Mouse (Mus musculus): Measurements from ENCODE around the gene Cxcr5.
A peak's percentile ranks its signal among the peaks of the same experiment; 100 is the strongest.

Gene Cxcr5

GRCm38 (mm10) chr9:44532991-44533580 lies 28.6 kb downstream of the Cxcr5 start:
- DNase-seq = no peak

DNA sequence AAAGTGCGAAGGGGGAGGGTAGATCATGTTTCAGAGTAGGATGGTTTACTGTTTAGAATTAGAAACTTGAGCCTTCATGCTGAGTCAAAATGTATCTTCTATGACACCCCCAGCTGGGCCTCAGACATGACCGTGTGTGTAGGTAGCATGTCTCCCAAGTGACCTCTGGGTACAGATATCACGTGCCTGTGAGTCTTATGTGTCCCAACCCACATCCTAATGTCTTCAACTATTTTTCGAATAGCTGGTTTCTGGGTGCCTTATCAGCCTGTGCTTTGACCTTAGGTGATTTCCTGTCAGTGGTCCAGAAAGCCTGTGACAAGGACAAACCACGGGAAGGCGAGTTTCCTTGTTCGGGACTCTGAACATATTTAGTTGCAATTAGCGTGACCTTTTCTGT lies 33.3 kb downstream of the Cxcr5 start:
- no peak for DNase-seq

DNA sequence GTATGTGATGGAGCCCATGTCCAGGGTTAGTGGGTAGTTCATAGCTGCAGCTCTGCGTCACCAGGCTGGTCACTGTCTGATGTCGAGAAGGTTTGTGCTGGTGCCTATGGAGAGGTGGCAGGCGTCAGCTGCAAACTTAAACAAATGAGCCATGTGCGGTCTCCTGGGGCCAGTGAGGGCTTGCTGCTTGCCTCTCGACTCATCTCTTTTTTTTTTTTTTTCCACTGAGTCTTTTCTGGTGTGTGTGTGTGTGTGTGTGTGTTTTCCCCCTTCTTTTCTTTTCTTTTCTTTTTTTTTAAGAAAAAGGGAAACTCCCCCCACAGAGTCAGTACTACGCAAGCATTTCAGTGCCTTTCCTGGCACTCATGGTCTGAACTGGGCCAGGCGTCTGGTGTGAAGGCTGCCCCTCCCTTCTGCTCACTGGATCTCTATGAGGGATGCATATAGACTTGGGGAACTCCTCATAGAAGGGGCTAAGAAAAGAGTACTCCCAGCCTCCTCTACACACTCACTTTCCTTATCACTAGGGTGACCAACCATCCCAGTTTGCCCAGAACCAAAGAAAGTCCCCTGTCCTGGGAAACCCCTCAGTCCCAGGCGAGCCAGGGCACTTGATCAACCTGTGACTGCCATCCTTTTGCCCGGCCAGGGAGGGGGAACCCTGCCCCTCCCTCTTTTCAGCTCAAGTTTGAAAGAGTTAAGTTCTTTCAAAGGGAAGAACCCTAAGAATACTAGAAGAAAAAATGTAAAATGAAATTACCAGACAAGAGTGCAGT lies 35.2 kb downstream of the Cxcr5 start:
- DNase-seq = no peak

DNA sequence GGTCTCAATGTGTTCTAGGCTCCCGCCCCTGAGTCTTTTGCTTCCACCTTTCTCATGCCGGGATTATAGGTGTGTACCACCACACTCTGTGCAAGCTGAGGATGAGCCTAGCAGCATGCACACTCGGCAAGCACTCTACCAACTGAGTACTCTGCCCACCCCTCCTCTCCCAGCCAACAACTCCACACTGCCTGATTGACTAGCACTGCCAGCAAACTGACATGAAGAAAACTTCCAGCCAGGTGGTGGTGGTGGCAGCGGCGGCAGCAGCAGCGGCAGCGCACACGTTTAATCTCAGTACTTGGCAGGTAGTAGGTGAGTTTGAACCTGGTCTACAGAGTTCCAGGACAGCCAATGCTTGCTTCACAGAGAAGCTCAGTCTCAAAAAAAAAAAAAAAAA lies 36.1 kb downstream of the Cxcr5 start:
- DNase-seq = no peak

GRCm38 (mm10) chr9:44525001-44525400 lies 36.7 kb downstream of the Cxcr5 start:
- DNase-seq = no peak

DNA sequence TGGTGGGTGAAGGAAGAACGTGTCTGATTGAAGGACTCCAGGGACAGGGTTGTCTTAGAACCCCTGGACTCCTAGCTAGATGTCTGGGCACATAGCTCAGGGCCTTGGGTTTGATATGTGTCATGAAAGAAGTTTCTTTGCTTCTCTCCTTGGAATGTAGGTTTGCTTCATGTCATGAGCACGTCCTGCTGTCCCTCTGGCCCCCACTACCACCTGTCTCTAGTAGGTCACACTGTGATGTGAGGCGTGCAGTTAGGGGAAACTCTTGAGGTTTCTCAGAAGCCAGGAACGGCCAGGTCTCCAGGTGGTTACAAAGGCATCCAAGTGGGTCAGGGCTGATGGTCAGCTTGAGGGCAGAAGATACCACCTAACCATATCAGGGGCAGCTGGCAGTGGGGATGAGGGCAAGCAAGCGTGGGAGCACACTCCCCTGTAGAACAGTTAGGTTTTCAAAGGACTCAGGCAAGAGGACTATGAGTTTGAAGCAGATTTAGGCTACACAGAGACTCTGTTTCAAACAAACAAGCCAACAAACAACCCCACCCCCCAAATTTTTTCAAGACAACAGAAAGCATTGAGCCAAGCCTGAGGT lies 37.3 kb downstream of the Cxcr5 start:
- no peak for DNase-seq

GRCm38 (mm10) chr9:44523686-44524085 lies 38.0 kb downstream of the Cxcr5 start:
- DNase-seq = no peak

GRCm38 (mm10) chr9:44521927-44522326 lies 39.8 kb downstream of the Cxcr5 start:
- DNase-seq = no peak

DNA sequence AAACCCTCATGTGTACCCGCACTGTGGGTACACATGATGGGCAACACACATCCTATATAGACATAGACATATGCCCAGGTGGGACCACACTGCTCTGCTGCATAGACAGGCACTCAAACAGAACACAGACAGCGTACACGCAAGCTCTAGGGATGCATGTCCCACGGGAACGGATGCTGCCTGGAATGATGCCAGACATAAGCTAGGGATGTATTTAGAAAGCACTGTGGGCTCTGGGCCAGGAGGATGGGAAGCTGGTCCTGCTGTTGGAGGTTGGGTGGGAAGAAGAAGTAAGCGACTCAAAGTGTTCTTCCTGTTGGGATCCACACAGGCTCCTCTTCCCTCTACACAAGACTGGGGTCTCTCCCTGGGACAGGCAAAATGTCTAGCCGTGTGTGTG lies 43.6 kb downstream of the Cxcr5 start:
- no peak for DNase-seq

- no peak for DNase-seq
Measured at GRCm38 (mm10) chr9:44517368-44517767, 44.3 kb downstream of the Cxcr5 start.

DNA sequence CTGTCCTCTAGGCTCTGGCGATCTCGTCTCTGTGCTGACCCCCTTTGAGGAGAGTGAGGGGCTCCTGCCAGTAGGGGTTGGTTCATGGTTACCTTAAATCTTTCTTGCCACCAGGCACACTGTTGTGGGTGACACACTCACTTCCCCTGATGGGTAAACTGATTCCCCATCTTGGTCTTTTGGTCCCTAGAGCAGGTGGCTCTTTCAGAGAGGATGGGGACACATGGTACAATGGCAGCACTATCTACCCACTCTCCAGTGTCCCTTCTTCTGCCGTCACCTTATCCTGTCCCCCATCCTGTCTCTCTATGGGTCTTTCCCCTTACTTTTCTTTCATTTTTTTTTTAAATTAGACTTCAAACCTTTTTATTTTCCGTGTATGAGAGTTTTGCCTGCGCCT lies 45.8 kb downstream of the Cxcr5 start:
- DNase-seq = no peak

DNA sequence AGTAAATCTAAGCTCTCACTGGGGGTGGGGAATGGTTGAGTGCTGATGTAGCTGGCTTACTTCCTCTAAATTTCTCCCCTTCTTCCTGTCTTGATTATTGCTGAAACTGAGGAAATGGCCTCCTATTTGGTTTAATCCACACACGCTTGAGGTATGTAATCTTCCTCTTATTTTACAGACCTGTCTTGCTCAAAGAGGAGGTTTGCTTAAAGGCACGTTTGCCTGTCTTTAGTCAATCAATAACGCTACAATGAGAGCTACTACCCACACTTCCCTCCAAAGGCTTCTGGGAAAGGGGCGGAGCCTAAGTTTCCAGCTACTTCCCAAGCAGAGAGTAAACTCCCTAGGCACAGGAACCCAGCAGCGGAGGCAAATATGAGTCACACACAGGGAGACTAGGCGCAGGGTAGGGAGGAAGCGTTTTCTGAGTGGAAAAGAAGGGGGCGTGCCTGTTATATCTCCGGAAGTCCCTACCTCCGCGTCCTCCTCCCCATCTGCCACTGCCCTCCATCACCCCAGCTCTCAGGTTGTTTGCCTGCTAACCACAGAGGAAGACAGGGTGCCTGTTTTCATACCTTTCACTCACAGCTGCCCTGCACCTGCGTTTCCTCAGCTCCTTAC lies 46.4 kb downstream of the Cxcr5 start:
- no peak for DNase-seq

DNA sequence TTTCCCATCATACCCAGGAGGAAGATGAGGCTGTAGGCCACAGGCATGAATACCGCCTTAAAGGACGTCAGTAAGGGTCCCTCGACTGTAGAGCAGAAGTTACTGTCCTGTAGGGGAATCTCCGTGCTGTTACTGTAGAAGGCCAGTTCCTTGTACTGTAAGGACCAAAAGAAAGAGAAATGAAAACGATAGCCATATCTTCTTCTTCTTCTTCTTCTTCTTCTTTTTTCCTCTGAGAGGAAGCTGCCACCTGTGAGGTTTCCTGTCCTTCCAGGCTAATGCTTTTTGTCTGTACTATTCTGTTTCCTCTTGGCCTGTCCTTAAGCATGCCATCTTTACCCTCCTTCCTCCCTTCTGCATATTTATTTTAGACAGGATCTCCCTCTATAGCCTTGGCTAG lies 47.5 kb downstream of the Cxcr5 start:
- DNase-seq = no peak

GRCm38 (mm10) chr9:44513610-44514009 lies 48.1 kb downstream of the Cxcr5 start:
- DNase-seq = no peak

DNA sequence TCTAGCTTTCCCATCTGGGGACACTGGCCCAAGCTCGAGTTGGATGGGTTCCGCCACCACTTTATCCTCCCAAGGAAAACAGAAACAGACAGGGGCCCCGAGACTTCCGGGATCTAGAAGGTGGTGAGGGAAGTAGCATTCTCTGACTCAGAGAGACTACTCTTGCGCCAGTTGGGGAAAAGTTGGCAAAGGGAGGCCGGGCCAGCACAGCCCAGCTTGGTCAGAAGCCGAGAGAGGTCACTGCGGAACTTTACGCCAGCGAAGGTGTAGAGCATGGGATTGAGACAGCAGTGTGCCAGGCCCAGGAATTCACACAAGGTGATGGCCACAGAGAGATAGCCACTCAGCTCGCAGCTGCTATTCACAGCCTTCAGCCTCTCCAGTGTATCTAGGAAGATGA lies 48.6 kb downstream of the Cxcr5 start:
- no peak for DNase-seq

DNA sequence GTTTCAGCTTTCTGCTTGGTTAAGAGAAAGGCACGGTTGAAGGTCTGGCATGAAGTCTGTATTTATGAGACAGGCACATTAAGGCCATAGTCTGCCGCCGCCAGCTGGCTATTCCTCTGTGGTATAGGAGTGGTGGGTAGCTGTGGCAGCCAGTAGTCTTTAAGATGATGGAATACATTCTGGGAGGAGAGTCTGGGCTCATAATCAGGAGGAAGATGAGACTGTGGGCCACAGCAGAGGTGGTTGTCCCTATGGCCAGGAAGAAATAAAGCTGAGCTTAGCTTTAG lies 49.0 kb downstream of the Cxcr5 start:
- DNase-seq = no peak

DNA sequence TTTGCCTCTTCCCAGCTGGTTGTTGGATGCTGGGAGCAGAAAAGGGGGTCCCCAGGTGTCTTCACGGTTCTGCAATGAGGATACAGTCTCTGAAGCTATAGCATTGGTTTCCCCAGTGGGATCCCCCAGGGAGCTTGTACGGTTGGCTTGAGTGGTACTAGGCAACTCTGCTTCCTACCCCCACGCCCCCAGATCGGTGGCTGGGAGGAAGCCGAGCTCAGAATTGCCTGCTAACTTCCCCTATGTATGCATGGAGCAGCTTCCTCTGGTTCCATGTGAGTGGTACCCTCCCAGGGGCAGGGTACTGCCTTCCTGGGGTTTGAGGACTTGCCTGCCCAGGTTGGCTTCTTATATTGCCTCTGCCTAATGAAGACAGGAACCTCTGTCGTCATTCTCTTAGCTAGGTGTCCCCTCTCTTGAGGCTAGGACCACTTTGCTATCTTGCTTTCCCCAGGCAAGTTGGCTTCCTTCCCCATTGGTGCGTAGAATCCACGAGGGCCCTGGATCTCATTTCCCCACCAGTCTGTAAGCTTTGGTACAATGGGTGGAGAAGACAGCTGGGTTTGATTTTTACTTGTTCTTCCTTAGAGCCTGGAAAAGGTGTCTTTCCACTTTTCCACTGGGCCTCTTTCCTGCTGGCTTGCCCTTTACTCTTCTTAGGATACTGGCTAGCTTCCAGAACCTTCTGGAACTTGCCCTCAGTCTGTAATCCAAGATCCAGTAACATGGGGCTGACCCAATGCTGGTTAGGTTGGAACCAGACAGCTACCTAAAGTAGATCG lies 49.6 kb downstream of the Cxcr5 start:
- DNase-seq = no peak

GRCm38 (mm10) chr9:44510872-44511601 lies 50.6 kb downstream of the Cxcr5 start:
- DNase-seq = no peak

- DNase-seq = no peak
Measured at GRCm38 (mm10) chr9:44510355-44510871, 51.3 kb downstream of the Cxcr5 start.

DNA sequence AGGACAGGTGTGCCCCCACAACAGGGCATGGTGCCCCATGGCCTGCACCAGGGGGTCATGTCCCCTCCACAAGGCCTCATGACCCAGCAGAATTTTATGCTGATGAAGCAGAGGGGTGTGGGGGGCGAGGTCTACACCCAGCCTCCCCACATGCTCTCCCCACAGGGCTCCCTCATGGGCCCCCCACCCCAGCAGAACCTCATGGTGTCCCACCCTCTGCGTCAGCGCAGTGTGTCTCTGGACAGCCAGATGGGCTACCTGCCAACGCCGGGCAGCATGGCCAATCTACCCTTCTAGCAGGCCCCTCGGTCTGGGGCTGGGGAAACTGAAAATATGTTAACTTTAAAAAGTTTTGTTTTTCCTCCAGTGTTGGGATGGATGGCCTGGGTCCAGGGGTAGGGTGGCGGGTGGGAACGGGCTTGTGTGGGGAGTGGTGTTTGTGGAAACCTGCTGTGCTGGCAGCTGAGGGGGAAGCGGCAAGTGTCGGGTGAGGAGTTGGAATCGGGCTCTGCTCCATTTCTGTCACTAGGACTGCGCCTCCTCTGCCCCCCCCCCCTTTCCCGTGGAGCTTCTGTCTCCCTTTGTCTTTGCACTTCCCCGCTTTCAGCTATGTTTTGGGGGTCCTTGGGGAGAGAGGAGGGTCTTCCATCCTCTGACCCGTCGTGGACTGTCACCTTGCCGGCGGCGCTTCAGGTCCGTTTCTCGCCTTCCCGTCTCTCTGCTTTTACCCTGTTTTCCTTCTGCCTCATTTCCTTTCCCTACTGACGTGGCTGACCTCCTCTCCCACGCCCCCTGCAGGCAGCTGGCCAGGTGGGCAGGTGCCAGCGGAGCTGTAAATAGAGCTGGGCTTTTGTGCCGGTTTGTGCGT lies 52.0 kb downstream of the Cxcr5 start:
- DNase-seq = peak; percentile 85

DNA sequence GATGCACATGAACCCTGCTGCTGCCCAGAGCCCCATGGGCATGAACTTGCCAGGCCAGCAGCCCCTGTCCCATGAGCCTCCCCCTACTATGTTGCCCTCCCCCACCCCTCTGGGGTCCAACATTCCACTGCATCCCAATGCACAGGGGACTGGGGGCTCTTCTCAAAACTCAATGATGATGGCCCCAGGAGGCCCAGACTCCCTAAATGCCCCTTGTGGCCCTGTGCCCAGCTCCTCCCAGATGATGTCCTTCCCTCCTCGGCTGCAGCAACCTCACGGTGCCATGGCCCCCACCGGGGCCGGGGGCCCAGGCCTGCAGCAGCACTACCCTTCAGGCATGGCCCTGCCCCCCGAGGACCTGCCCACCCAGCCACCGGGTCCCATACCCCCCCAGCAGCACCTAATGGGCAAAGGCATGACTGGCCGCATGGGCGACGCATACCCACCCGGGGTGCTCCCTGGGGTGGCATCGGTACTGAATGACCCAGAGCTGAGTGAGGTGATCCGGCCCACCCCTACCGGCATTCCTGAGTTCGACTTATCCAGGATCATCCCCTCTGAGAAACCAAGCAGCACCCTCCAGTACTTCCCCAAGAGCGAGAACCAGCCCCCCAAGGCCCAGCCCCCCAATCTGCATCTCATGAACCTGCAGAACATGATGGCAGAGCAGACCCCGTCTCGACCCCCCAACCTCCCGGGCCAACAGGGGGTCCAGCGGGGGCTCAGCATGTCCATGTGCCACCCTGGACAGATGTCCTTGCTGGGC lies 52.8 kb downstream of the Cxcr5 start:
- DNase-seq = no peak
